Mouse (Mus musculus): Measurements from ENCODE around the gene Utrn.

- TF ChIP-seq CTCF (IDR thresholded peaks at IDR 0.05) (no peak), EP300 (IDR thresholded peaks at IDR 0.05) (no peak)
Measured at GRCm38 (mm10) chr10:12803939-12804338, 65.2 kb downstream of the Utrn start.

Measured in lung, postnatal 0 days (tissue).